Mouse (Mus musculus): ENCODE data around the gene Ccdc87. TPM values are rescaled to one million over a fixed set of nuclear protein-coding genes. Genes with fewer than 3 reads are reported as not detected.

The Ccdc87 gene
- polyA plus RNA-seq, 1 experiment from 2014 or later, result not detected

DNA sequence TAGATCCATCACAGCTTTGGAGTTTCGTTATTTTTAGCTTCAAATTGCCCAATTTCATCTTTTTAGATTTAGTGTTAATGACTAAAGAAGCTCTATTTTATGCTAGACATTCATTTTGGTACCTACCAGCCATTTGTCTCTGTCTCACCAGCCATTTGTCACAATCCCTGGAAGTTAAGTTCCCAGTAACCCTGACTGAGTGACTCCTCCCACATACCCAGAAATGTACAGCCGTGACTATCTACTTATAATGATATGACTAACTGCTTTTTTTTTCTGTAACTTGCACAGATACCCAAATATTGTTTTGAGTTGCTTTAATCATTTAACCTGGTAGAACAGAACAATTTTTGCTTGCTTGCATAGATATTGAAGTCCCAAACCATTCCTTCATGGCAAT, 6.7 kb downstream of the Ccdc87 start:
- Histone ChIP-seq H3K4me3 (ENCODE audit: low read depth, low read length) (no peak overlapping the region), H3K36me3 (ENCODE audit: control insufficient read depth, insufficient read depth, low read length) (no peaks in the 10 kb centered on the region), H3K9me3 (ENCODE audit: control insufficient read depth, low read length) (no peaks in the 10 kb centered on the region), H3K4me2 (ENCODE audit: low read depth, severe bottlenecking) (no peak overlapping the region), H3K27me3 (ENCODE audit: control insufficient read depth, insufficient read depth, low read length) (peaks cover 5% of the 10 kb centered on the region; the same call in 1 of the 2 replicates), H3K9ac (ENCODE audit: low read length) (no peak overlapping the region), H3K4me1 (ENCODE audit: control insufficient read depth, insufficient read depth, low read length) (no peaks in the 10 kb centered on the region), H3K27ac (replicated peaks; ENCODE audit: low read depth, low read length) (no peak overlapping the region)
- DNase-seq (ENCODE audit: low spot score), result no peak
- ATAC-seq (ENCODE audit: insufficient number of reproducible peaks, low FRiP score, low TSS enrichment, low read depth), result no peak
- WGBS, result 74% methylated on average over 2 of the region's 2 CpGs

- Histone ChIP-seq H3K4me3 (ENCODE audit: low read depth, low read length) (no peak overlapping the region), H3K4me2 (ENCODE audit: low read depth, severe bottlenecking) (no peak overlapping the region)
- 40% methylated on average over 7 of the region's 7 CpGs for WGBS
Measured at GRCm38 (mm10) chr19:4847490-4847889, 8.3 kb downstream of the Ccdc87 start.

GRCm38 (mm10) chr19:4849800-4850199, 10.6 kb downstream of the Ccdc87 start:
- WGBS, result 52% methylated on average over 4 of the region's 4 CpGs
- Histone ChIP-seq H3K4me2 (ENCODE audit: low read depth, severe bottlenecking) (no peak overlapping the region), H3K27me3 (ENCODE audit: control insufficient read depth, insufficient read depth, low read length) (no peaks in the 10 kb centered on the region), H3K9me3 (ENCODE audit: control insufficient read depth, low read length) (no peaks in the 10 kb centered on the region), H3K36me3 (ENCODE audit: control insufficient read depth, insufficient read depth, low read length) (no peaks in the 10 kb centered on the region), H3K27ac (replicated peaks; ENCODE audit: low read depth, low read length) (no peak overlapping the region), H3K9ac (ENCODE audit: low read length) (no peak overlapping the region), H3K4me1 (ENCODE audit: control insufficient read depth, insufficient read depth, low read length) (no peaks in the 10 kb centered on the region), H3K4me3 (ENCODE audit: low read depth, low read length) (no peak overlapping the region)
- ATAC-seq (ENCODE audit: insufficient number of reproducible peaks, low FRiP score, low TSS enrichment, low read depth) (no peak), DNase-seq (ENCODE audit: low spot score) (no peak)

More at GRCm38 (mm10) chr19:4847490-4847889, 8.3 kb downstream of the Ccdc87 start:
- DNase-seq (ENCODE audit: low spot score), result no peak
- Histone ChIP-seq H3K36me3 (ENCODE audit: control insufficient read depth, insufficient read depth, low read length) (no peaks in the 10 kb centered on the region), H3K9me3 (ENCODE audit: control insufficient read depth, low read length) (no peaks in the 10 kb centered on the region), H3K9ac (ENCODE audit: low read length) (no peak overlapping the region), H3K27ac (replicated peaks; ENCODE audit: low read depth, low read length) (no peak overlapping the region), H3K4me1 (ENCODE audit: control insufficient read depth, insufficient read depth, low read length) (no peaks in the 10 kb centered on the region), H3K27me3 (ENCODE audit: control insufficient read depth, insufficient read depth, low read length) (no peaks in the 10 kb centered on the region)
- ATAC-seq (ENCODE audit: insufficient number of reproducible peaks, low FRiP score, low TSS enrichment, low read depth), result no peak

DNA sequence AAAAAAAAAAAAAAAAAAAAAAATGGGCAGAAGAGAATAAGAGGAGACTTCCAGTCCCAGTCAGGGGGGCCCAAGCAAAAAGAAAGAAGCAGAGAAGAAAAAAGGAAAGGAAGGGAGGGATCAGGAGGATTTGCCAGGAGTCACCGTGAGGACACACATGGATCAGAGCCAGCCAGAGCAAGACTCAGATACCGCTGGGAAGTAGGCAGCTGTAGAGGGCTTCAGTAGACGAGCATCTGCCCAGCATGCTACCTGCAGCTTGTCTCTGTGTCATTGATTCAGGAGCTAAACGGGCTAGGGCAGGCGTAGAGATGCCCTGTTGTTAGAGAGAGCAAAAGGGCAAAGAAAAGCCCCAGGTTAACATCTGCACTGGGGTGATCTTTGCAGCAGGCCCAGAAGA, 11.1 kb downstream of the Ccdc87 start:
- no peaks in the 10 kb centered on the region for H3K27me3 ChIP-seq (ENCODE audit: control insufficient read depth, insufficient read depth, low read length)
- ATAC-seq (ENCODE audit: insufficient number of reproducible peaks, low FRiP score, low TSS enrichment, low read depth) (no peak), DNase-seq (ENCODE audit: low spot score) (no peak)
- H3K9me3 ChIP-seq (ENCODE audit: control insufficient read depth, low read length), result no peaks in the 10 kb centered on the region
- no peaks in the 10 kb centered on the region; the same call in 1 of the 2 replicates for H3K4me1 ChIP-seq (ENCODE audit: control insufficient read depth, insufficient read depth, low read length)
- WGBS, result 58% methylated on average over 5 of the region's 5 CpGs
- 0 out of 2 replicates have a peak overlapping the region, but pooled peaks have one; percentile 12 for H3K4me2 ChIP-seq (ENCODE audit: low read depth, severe bottlenecking)
- no peak overlapping the region for H3K9ac ChIP-seq (ENCODE audit: low read length)
- H3K4me3 ChIP-seq (ENCODE audit: low read depth, low read length), result no peak overlapping the region
- no peak overlapping the region for H3K27ac ChIP-seq (replicated peaks; ENCODE audit: low read depth, low read length)
- H3K36me3 ChIP-seq (ENCODE audit: control insufficient read depth, insufficient read depth, low read length), result no peaks in the 10 kb centered on the region

GRCm38 (mm10) chr19:4854552-4855469, 15.6 kb downstream of the Ccdc87 start, which contains the start of gene Ctsf:
Gene Ctsf (plus strand): TSS chr19:4855130.
- WGBS, result 5% methylated on average over 45 of the region's 45 CpGs

DNA sequence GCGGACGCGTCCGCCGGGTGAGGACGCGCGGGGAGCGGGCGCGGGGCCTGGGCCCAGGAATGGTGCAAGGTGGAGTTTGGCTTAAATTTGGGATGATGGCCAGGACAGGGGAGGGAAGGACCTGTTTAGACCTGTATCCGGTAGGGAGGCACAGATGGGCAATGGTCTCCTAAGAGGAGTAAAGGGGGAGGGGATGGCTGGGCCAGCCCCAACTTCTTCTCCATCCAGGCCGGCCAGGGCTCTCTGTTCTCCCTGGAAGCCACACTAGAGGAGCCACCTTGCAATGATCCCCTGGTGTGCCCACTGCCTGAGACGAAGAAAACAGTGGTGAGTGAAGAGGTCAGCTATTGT, 16.3 kb downstream of the Ccdc87 start:
- 2% methylated on average over 14 of the region's 14 CpGs for WGBS
- H3K4me3 ChIP-seq (ENCODE audit: low read depth, low read length), result peak overlapping the region; percentile 58
- H3K27me3 ChIP-seq (ENCODE audit: control insufficient read depth, insufficient read depth, low read length), result no peaks in the 10 kb centered on the region
- DNase-seq (ENCODE audit: low spot score) (no peak), ATAC-seq (ENCODE audit: insufficient number of reproducible peaks, low FRiP score, low TSS enrichment, low read depth) (0 out of 2 replicates have a peak, but pooled peaks have one; percentile 31)
- no peaks in the 10 kb centered on the region for H3K36me3 ChIP-seq (ENCODE audit: control insufficient read depth, insufficient read depth, low read length)
- no peak overlapping the region for H3K27ac ChIP-seq (replicated peaks; ENCODE audit: low read depth, low read length)
- H3K9ac ChIP-seq (ENCODE audit: low read length), result peak overlapping the region; percentile 55
- H3K4me2 ChIP-seq (ENCODE audit: low read depth, severe bottlenecking), result peak overlapping the region; percentile 97
- peaks cover 3% of the 10 kb centered on the region; the same call in 1 of the 2 replicates for H3K4me1 ChIP-seq (ENCODE audit: control insufficient read depth, insufficient read depth, low read length)
- H3K9me3 ChIP-seq (ENCODE audit: control insufficient read depth, low read length), result no peaks in the 10 kb centered on the region

More at GRCm38 (mm10) chr19:4854552-4855469, 15.6 kb downstream of the Ccdc87 start, which contains the start of gene Ctsf:
- Histone ChIP-seq H3K27me3 (ENCODE audit: control insufficient read depth, insufficient read depth, low read length) (no peaks in the 10 kb centered on the region), H3K9me3 (ENCODE audit: control insufficient read depth, low read length) (no peaks in the 10 kb centered on the region), H3K4me3 (ENCODE audit: low read depth, low read length) (peak within 1 kb of the TSS; percentile 58), H3K27ac (replicated peaks; ENCODE audit: low read depth, low read length) (no peak within 1 kb of the TSS), H3K4me1 (ENCODE audit: control insufficient read depth, insufficient read depth, low read length) (peaks cover 3% of the 10 kb centered on the region; the same call in 1 of the 2 replicates), H3K9ac (ENCODE audit: low read length) (peak within 1 kb of the TSS; percentile 55), H3K36me3 (ENCODE audit: control insufficient read depth, insufficient read depth, low read length) (no peaks in the 10 kb centered on the region), H3K4me2 (ENCODE audit: low read depth, severe bottlenecking) (peak within 1 kb of the TSS; percentile 97)
- DNase-seq (ENCODE audit: low spot score) (peak; percentile 81), ATAC-seq (ENCODE audit: insufficient number of reproducible peaks, low FRiP score, low TSS enrichment, low read depth) (peak; percentile 68)

DNA sequence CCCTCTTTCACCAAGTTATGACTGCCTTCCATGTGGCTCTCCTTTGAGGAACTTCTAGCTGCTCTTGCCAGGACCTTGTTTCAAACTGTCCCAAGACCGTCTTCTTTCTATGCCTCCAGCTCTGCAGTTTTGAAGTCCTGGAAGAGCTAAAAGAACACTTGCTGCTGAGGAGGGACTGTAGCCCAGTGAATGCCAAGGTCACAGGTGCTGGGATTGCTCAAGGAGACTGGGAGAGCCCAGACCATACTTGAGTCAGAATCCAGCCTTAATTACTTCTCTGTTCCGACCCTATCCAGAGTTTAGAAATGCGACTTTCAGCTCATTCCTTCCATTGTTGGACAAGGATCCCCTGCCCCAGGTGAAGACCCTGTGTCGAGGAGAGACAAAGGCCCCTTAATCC, 16.8 kb downstream of the Ccdc87 start:
- peaks cover 3% of the 10 kb centered on the region; the same call in 1 of the 2 replicates for H3K4me1 ChIP-seq (ENCODE audit: control insufficient read depth, insufficient read depth, low read length)
- ATAC-seq (ENCODE audit: insufficient number of reproducible peaks, low FRiP score, low TSS enrichment, low read depth) (no peak), DNase-seq (ENCODE audit: low spot score) (no peak)
- H3K4me2 ChIP-seq (ENCODE audit: low read depth, severe bottlenecking), result no peak overlapping the region; the same call in 1 of the 2 replicates
- no peaks in the 10 kb centered on the region for H3K36me3 ChIP-seq (ENCODE audit: control insufficient read depth, insufficient read depth, low read length)
- no peak overlapping the region for H3K27ac ChIP-seq (replicated peaks; ENCODE audit: low read depth, low read length)
- no peak overlapping the region for H3K9ac ChIP-seq (ENCODE audit: low read length)
- no peaks in the 10 kb centered on the region for H3K9me3 ChIP-seq (ENCODE audit: control insufficient read depth, low read length)
- WGBS, result 83% methylated on average over 4 of the region's 4 CpGs
- H3K4me3 ChIP-seq (ENCODE audit: low read depth, low read length), result no peak overlapping the region
- H3K27me3 ChIP-seq (ENCODE audit: control insufficient read depth, insufficient read depth, low read length), result no peaks in the 10 kb centered on the region

DNA sequence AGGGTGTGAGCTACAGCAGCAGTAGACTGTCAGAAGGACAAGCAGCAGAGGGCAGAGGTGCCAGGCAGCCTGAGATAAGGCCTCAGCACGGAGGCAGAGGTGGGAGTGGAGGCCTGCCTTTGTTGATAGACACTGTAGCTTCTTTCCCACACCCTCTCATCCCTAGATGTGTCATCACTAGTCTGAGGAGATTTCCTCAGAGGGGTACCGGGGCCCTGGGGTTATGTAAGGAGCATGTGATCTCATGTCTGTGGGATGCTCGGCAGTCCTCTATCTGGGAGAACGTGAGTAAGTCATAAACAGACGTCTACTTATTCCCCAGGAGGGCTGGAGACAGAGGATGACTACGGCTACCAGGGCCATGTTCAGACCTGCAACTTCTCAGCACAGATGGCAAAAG, 19.9 kb downstream of the Ccdc87 start:
- Histone ChIP-seq H3K9ac (ENCODE audit: low read length) (no peak overlapping the region), H3K4me2 (ENCODE audit: low read depth, severe bottlenecking) (no peak overlapping the region), H3K27ac (replicated peaks; ENCODE audit: low read depth, low read length) (no peak overlapping the region), H3K36me3 (ENCODE audit: control insufficient read depth, insufficient read depth, low read length) (no peaks in the 10 kb centered on the region), H3K4me3 (ENCODE audit: low read depth, low read length) (no peak overlapping the region), H3K27me3 (ENCODE audit: control insufficient read depth, insufficient read depth, low read length) (no peaks in the 10 kb centered on the region), H3K9me3 (ENCODE audit: control insufficient read depth, low read length) (no peaks in the 10 kb centered on the region), H3K4me1 (ENCODE audit: control insufficient read depth, insufficient read depth, low read length) (peaks cover 3% of the 10 kb centered on the region; the same call in 1 of the 2 replicates)
- WGBS, result 72% methylated on average over 6 of the region's 6 CpGs
- ATAC-seq (ENCODE audit: insufficient number of reproducible peaks, low FRiP score, low TSS enrichment, low read depth) (no peak), DNase-seq (ENCODE audit: low spot score) (no peak)
